Mouse (Mus musculus): Measurements from ENCODE around the gene Fbxl5. TPM values are rescaled to one million over a fixed set of nuclear protein-coding genes. Genes with fewer than 3 reads are reported as not detected.
A peak's percentile ranks its signal among the peaks of the same experiment; 100 is the strongest.

Gene Fbxl5
- polyA plus RNA-seq, 1 experiment from 2014 or later, result 57.4 TPM

- H3K4me1 ChIP-seq, result peaks cover 8% of the 10 kb centered on the region
These were observed 26.1 kb upstream of the Fbxl5 start for GRCm38 (mm10) chr5:43847555-43847954.

DNA sequence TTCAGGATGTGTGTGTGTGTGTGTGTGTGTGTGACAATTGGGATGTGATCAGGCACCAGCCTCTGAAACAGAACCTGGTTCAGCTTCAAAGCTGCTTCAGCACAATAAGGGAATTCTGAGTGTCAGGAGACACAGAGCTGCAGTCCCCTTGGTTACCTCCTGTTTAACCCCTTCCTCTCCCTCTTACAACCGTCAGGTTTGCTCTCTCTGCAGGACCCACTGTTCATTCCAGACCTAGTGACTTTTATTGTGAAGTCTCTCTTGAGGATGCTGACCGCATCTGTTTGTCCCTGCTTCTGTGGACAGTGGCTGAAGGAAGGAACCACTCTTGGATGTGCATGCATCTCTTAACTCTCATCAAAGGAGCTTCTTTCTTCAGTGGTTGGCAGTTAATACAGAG lies 24.8 kb upstream of the Fbxl5 start:
- DNase-seq (ENCODE audit: low spot score), result no peak
- no peak overlapping the region for H3K27ac ChIP-seq (replicated peaks)
- H3K36me3 ChIP-seq, result no peaks in the 10 kb centered on the region

More at GRCm38 (mm10) chr5:43847555-43847954, 26.1 kb upstream of the Fbxl5 start:
- H3K4me3 ChIP-seq, result no peak overlapping the region
- no peaks in the 10 kb centered on the region for H3K36me3 ChIP-seq
- no peak for DNase-seq (ENCODE audit: low spot score)
- peaks cover 4% of the 10 kb centered on the region; the same call in 1 of the 2 replicates for H3K9me3 ChIP-seq (replicated peaks)
- no peak overlapping the region for H3K27ac ChIP-seq (replicated peaks)
- H3K27me3 ChIP-seq (ENCODE audit: low read depth, poor library complexity, severe bottlenecking), result no peaks in the 10 kb centered on the region

DNA sequence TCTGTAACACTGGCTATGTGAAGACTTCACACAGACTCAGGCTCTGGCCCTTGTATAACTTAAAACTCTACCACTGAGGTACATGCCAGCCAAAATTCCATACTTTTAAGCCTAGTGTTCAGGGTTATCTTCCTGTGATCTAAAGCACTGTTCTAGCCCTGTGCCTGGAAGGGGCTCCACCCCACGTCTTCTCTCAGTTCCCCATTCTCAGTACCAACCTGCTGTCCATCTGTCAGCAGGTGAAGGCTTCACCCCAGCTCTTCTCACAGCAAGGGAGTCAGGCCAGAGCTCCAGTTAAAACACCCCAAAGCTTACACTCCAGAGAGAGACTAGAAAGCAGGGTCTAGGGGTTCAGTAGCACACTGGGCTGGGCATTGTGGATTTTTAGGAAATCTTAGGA lies 24.2 kb upstream of the Fbxl5 start:
- no peak overlapping the region for H3K27ac ChIP-seq (replicated peaks)
- DNase-seq (ENCODE audit: low spot score), result no peak
- H3K4me1 ChIP-seq, result peaks cover 8% of the 10 kb centered on the region
- no peaks in the 10 kb centered on the region for H3K36me3 ChIP-seq
- no peaks in the 10 kb centered on the region for H3K27me3 ChIP-seq (ENCODE audit: low read depth, poor library complexity, severe bottlenecking)
- no peak overlapping the region for H3K4me3 ChIP-seq
- peaks cover 4% of the 10 kb centered on the region; the same call in 1 of the 2 replicates for H3K9me3 ChIP-seq (replicated peaks)
- 69% methylated on average over 1 of the region's 1 CpGs for WGBS

More for the DNA sequence above, 24.8 kb upstream of the Fbxl5 start:
- H3K27me3 ChIP-seq (ENCODE audit: low read depth, poor library complexity, severe bottlenecking), result no peaks in the 10 kb centered on the region
- no peak overlapping the region for H3K4me3 ChIP-seq
- WGBS, result 24% methylated on average over 2 of the region's 2 CpGs
- peaks cover 4% of the 10 kb centered on the region; the same call in 1 of the 2 replicates for H3K9me3 ChIP-seq (replicated peaks)
- peaks cover 8% of the 10 kb centered on the region for H3K4me1 ChIP-seq

- Histone ChIP-seq H3K36me3 (no peaks in the 10 kb centered on the region), H3K27ac (replicated peaks) (no peak overlapping the region), H3K27me3 (ENCODE audit: low read depth, poor library complexity, severe bottlenecking) (no peaks in the 10 kb centered on the region), H3K4me1 (peaks cover 8% of the 10 kb centered on the region), H3K4me3 (no peak overlapping the region), H3K9me3 (replicated peaks) (peaks cover 4% of the 10 kb centered on the region; the same call in 1 of the 2 replicates)
- 92% methylated on average over 5 of the region's 5 CpGs for WGBS
- DNase-seq (ENCODE audit: low spot score), result no peak
These were observed 23.6 kb upstream of the Fbxl5 start for GRCm38 (mm10) chr5:43845083-43845482.

DNA sequence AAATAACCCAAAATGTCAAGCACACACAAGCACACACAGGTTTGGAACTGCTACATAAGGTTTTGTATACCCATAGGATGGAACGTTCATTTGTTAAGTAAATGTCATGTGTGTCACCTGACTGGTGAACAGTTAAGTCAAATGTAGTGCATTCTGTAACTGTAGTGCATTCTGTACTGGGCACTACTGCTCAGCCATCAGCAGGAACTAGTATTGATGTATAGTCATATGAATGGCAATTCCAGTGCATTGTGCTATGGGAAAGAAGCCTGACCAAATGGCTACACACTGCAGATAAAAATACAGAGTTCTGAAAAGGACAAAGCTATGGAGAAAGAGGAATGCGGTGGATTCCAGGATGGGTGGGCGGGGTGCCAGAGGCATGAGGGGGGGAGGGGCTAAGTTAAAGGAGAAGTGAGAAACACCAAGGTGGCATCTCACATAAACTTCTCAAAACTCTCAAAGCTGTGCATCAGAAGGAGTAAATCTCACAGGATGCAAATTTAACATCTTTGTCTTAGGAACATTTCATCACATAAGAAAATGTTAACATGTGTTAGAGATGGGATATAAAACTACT lies 21.2 kb upstream of the Fbxl5 start:
- Histone ChIP-seq H3K27ac (replicated peaks) (no peak overlapping the region), H3K27me3 (ENCODE audit: low read depth, poor library complexity, severe bottlenecking) (no peaks in the 10 kb centered on the region), H3K4me3 (no peak overlapping the region), H3K4me1 (peaks cover 8% of the 10 kb centered on the region), H3K36me3 (no peaks in the 10 kb centered on the region), H3K9me3 (replicated peaks) (peaks cover 4% of the 10 kb centered on the region; the same call in 1 of the 2 replicates)
- 83% methylated on average over 3 of the region's 3 CpGs for WGBS
- no peak for DNase-seq (ENCODE audit: low spot score)

DNA sequence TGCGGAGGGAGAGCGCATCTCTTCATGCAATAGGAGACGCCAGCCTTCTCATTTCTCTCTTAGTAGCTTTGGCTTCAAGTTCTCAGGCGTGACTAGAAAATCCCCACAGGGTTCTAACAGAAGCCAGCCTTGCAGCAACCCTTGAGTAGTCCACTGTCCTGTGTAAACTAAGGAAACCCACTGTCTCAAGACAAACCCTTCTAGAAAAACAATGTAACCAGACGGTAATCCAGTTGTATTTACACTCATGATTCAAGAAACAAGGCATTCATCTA lies 20.5 kb upstream of the Fbxl5 start:
- H3K9me3 ChIP-seq (replicated peaks), result peaks cover 4% of the 10 kb centered on the region; the same call in 1 of the 2 replicates
- no peak for DNase-seq (ENCODE audit: low spot score)
- no peaks in the 10 kb centered on the region for H3K36me3 ChIP-seq
- H3K4me1 ChIP-seq, result peaks cover 8% of the 10 kb centered on the region
- WGBS, result 91% methylated on average over 5 of the region's 5 CpGs
- no peak overlapping the region for H3K4me3 ChIP-seq
- H3K27me3 ChIP-seq (ENCODE audit: low read depth, poor library complexity, severe bottlenecking), result no peaks in the 10 kb centered on the region
- H3K27ac ChIP-seq (replicated peaks), result no peak overlapping the region

- no peak overlapping the region for H3K27ac ChIP-seq (replicated peaks)
- H3K9me3 ChIP-seq (replicated peaks), result peaks cover 4% of the 10 kb centered on the region; the same call in 1 of the 2 replicates
- no peaks in the 10 kb centered on the region for H3K27me3 ChIP-seq (ENCODE audit: low read depth, poor library complexity, severe bottlenecking)
- peaks cover 4% of the 10 kb centered on the region for H3K4me1 ChIP-seq
- no peak overlapping the region for H3K4me3 ChIP-seq
- no peaks in the 10 kb centered on the region for H3K36me3 ChIP-seq
- 53% methylated on average over 11 of the region's 11 CpGs for WGBS
- peak; percentile 32 for DNase-seq (ENCODE audit: low spot score)
These were observed 19.9 kb upstream of the Fbxl5 start for GRCm38 (mm10) chr5:43841144-43842010.

DNA sequence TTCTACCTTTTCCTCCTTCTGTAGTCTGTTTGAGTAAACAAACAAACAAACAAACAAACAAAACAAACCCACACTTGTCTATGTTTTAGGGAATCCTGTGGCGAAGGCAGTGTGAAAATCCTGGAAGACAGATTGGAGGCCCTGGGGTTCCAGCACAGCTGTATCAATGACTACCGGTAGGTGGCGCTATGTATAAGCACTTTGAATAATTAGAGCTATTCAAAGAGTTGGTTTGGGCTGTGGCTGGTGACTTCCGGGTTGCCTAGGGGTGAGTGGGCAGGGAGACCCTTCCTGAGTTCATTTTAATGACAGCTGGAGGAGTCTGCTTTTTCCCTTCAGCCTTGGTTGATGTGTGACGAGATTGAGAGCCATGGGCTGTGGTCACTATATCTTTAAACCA lies 15.9 kb upstream of the Fbxl5 start:
- peak; percentile 39 for DNase-seq (ENCODE audit: low spot score)
- WGBS, result 53% methylated on average over 5 of the region's 5 CpGs

DNA sequence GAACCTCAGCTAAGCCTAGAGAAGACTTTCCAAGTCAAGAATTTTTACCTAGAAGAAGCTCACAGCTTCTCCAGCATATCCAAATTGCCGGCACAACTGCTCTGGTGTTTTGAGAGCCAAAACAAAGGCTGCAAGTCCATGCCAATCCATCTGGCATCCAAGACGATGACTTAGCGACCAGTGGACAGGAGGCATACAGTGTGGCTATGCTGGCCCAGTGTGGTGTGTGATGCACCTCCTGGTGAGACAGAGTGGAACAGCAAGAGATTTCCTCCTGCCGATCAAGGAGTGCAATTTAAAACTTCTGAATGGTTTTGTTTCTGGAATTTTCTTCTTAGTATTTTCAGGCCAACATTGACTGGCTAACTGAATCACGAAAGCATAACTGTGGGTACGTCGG lies 15.2 kb upstream of the Fbxl5 start:
- H3K4me3 ChIP-seq, result no peak overlapping the region
- 94% methylated on average over 7 of the region's 7 CpGs for WGBS
- no peaks in the 10 kb centered on the region for H3K36me3 ChIP-seq
- DNase-seq (ENCODE audit: low spot score), result no peak
- H3K4me1 ChIP-seq, result no peaks in the 10 kb centered on the region
- H3K27ac ChIP-seq (replicated peaks), result no peak overlapping the region
- H3K9me3 ChIP-seq (replicated peaks), result no peaks in the 10 kb centered on the region
- no peaks in the 10 kb centered on the region for H3K27me3 ChIP-seq (ENCODE audit: low read depth, poor library complexity, severe bottlenecking)

More for the DNA sequence above, 15.9 kb upstream of the Fbxl5 start:
- H3K4me1 ChIP-seq, result no peaks in the 10 kb centered on the region
- no peaks in the 10 kb centered on the region for H3K27me3 ChIP-seq (ENCODE audit: low read depth, poor library complexity, severe bottlenecking)
- H3K36me3 ChIP-seq, result no peaks in the 10 kb centered on the region
- no peak overlapping the region for H3K4me3 ChIP-seq
- H3K27ac ChIP-seq (replicated peaks), result no peak overlapping the region
- H3K9me3 ChIP-seq (replicated peaks), result no peaks in the 10 kb centered on the region

- Histone ChIP-seq H3K27ac (replicated peaks) (no peak overlapping the region), H3K9me3 (replicated peaks) (no peaks in the 10 kb centered on the region), H3K4me1 (no peaks in the 10 kb centered on the region), H3K4me3 (no peak overlapping the region), H3K36me3 (no peaks in the 10 kb centered on the region), H3K27me3 (ENCODE audit: low read depth, poor library complexity, severe bottlenecking) (no peaks in the 10 kb centered on the region)
- DNase-seq (ENCODE audit: low spot score), result no peak
- WGBS, result 92% methylated on average over 9 of the region's 9 CpGs
These were observed 5.9 kb upstream of the Fbxl5 start for GRCm38 (mm10) chr5:43827366-43827765.

- Histone ChIP-seq H3K36me3 (no peaks in the 10 kb centered on the region), H3K9me3 (replicated peaks) (no peaks in the 10 kb centered on the region), H3K27me3 (ENCODE audit: low read depth, poor library complexity, severe bottlenecking) (no peaks in the 10 kb centered on the region), H3K4me3 (no peak overlapping the region), H3K4me1 (no peaks in the 10 kb centered on the region), H3K27ac (replicated peaks) (no peak overlapping the region)
- DNase-seq (ENCODE audit: low spot score), result no peak
- 84% methylated on average over 2 of the region's 2 CpGs for WGBS
These were observed 5.4 kb upstream of the Fbxl5 start for GRCm38 (mm10) chr5:43826883-43827282.

GRCm38 (mm10) chr5:43824580-43824979 lies 3.1 kb upstream of the Fbxl5 start:
- WGBS, result 88% methylated on average over 3 of the region's 3 CpGs
- DNase-seq (ENCODE audit: low spot score), result no peak
- Histone ChIP-seq H3K27me3 (ENCODE audit: low read depth, poor library complexity, severe bottlenecking) (no peaks in the 10 kb centered on the region), H3K27ac (replicated peaks) (no peak overlapping the region), H3K4me1 (no peaks in the 10 kb centered on the region), H3K36me3 (no peaks in the 10 kb centered on the region), H3K9me3 (replicated peaks) (no peaks in the 10 kb centered on the region), H3K4me3 (no peak overlapping the region)

GRCm38 (mm10) chr5:43822824-43823223 lies 1.4 kb upstream of the Fbxl5 start:
- Histone ChIP-seq H3K27me3 (ENCODE audit: low read depth, poor library complexity, severe bottlenecking) (0 out of 2 replicates have a peak, but pooled peaks cover 3% of the 10 kb centered on the region), H3K27ac (replicated peaks) (no peak overlapping the region), H3K4me3 (no peak overlapping the region), H3K4me1 (peaks cover 6% of the 10 kb centered on the region; the same call in 1 of the 2 replicates), H3K9me3 (replicated peaks) (no peaks in the 10 kb centered on the region), H3K36me3 (no peaks in the 10 kb centered on the region)
- DNase-seq (ENCODE audit: low spot score), result no peak
- WGBS, result 84% methylated on average over 3 of the region's 3 CpGs

All from midbrain, embryonic 10.5 days (tissue).